Mouse (Mus musculus) ES-Bruce4 (cell line): Measurements from ENCODE around the gene Gm10697. TPM values are rescaled to one million over a fixed set of nuclear protein-coding genes. Genes with fewer than 3 reads are reported as not detected.
"Not testable (repeated sequence)": the region's sequence is repeated elsewhere in the genome, so short reads cannot be mapped to it uniquely, and the experiment has no call there.

Experiments used
- H3K27ac ChIP-seq: 2 replicates; pipeline ENCODE4 v1.5.1; 2012; ENCODE audit warnings: low read length, inconsistent platforms; ENCODE audit not compliant: insufficient read depth
- H3K27me3 ChIP-seq: 2 replicates; pipeline ENCODE4 v1.6.1; 2012; ENCODE audit warnings: mild to moderate bottlenecking, low read length, inconsistent platforms; ENCODE audit not compliant: control insufficient read depth, poor library complexity, insufficient read depth, severe bottlenecking
- H3K36me3 ChIP-seq: 2 replicates; pipeline ENCODE4 v1.6.1; 2012; ENCODE audit warnings: inconsistent platforms, mild to moderate bottlenecking, low read length, moderate library complexity; ENCODE audit not compliant: control insufficient read depth, poor library complexity, insufficient read depth, severe bottlenecking
- H3K4me1 ChIP-seq: one replicate; pipeline ENCODE4 v1.8.1; 2011; ENCODE audit warnings: low read length; ENCODE audit not compliant: control insufficient read depth, insufficient read depth
- H3K4me3 ChIP-seq: 2 replicates; pipeline ENCODE4 v1.5.1; 2011; ENCODE audit warnings: low read depth, mild to moderate bottlenecking, low read length
- H3K9ac ChIP-seq: 2 replicates; pipeline ENCODE4 v1.6.1; 2012; ENCODE audit warnings: low read depth, mild to moderate bottlenecking, inconsistent platforms; ENCODE audit not compliant: poor library complexity, severe bottlenecking
- H3K9me3 ChIP-seq: replicated peaks from 2 replicates; pipeline ENCODE4 v1.6.1; 2012; ENCODE audit warnings: mild to moderate bottlenecking, low read length, inconsistent platforms; ENCODE audit not compliant: control insufficient read depth, poor library complexity, insufficient read depth, severe bottlenecking
- polyA plus RNA-seq: library from polyadenylated mRNA; stranded (reverse); fragments of >200 nt; gene quantifications from 2 replicates; pipeline ENCODE4 v1.2.4, GENCODE M21; 2011; ENCODE audit warnings: low read depth; ENCODE audit not compliant: missing spikeins, insufficient read depth, insufficient read length

Gm10697 gene
- polyA plus RNA-seq = not detected in 2 replicates

DNA sequence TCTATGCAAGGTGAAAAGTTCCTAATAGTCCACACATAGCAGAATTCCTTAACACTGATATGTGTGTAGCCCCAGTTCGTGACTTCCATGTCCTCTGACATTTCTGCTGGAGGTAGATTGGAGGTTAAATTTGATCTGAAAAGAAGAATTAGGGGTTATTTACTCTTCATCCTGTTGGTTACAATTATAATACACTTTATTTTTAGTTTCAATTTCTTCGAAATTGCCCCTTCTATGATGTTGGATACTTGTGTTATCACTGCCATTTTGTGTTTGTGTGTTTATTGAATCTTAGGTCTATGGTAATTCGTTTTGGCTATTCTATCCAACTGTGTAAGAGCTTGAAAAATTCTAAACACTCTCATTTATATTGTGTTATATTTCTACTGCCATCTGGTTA is at the start of gene Gm10697:
Gene Gm10697, minus strand, starts transcription at position 101 of the 400 bp plus-strand sequence.
- not testable (repeated sequence) for H3K4me3 ChIP-seq, H3K9ac ChIP-seq, H3K9me3 ChIP-seq, H3K36me3 ChIP-seq, H3K27me3 ChIP-seq, H3K4me1 ChIP-seq, H3K27ac ChIP-seq

- H3K9ac ChIP-seq, H3K4me3 ChIP-seq: not testable (repeated sequence)
These were observed 42.6 kb upstream of the Gm10697 start for GRCm38 (mm10) chr3:94115071-94115470.

GRCm38 (mm10) chr3:94054785-94055184 is 17.7 kb downstream of the Gm10697 start, which contains the start of gene Gm9125:
Gm9125 (minus strand) TSS chr3:94054885.
- not testable (repeated sequence) for H3K4me3 ChIP-seq, H3K9ac ChIP-seq, H3K4me1 ChIP-seq, H3K9me3 ChIP-seq, H3K36me3 ChIP-seq, H3K27me3 ChIP-seq, H3K27ac ChIP-seq

More at GRCm38 (mm10) chr3:94115071-94115470, 42.6 kb upstream of the Gm10697 start:
- H3K27me3 ChIP-seq, H3K4me1 ChIP-seq, H3K27ac ChIP-seq, H3K9me3 ChIP-seq, H3K36me3 ChIP-seq: not testable (repeated sequence)

DNA sequence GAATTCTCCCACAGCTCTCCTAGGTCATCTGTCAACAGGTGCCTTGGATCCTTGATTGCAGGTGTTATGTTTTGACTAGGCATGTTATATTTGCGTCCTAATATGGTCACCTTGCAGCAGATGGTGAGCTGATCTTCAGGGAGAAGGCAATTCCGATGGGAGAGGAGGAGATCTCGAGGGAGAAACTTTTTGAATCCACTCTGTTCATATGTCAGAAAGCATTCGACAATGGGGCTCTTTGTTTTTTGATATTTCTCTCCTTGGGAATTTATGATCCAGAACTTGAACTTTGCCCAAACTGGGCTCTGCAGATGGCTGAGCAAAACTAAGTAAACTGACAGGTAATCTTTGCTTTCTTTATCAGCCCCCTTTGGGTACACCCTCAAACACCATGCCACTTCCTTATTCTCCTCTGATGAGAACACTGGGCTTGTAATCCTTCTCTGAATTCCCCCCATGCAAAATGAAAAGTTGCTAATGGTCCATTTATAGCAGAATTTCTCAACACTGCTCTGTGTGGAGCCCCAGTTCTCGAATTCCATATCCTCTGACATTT is 22.8 kb downstream of the Gm10697 start:
- H3K4me1 ChIP-seq, H3K9ac ChIP-seq, H3K36me3 ChIP-seq, H3K27ac ChIP-seq, H3K4me3 ChIP-seq, H3K27me3 ChIP-seq, H3K9me3 ChIP-seq: not testable (repeated sequence)

- H3K9ac ChIP-seq, H3K36me3 ChIP-seq, H3K4me1 ChIP-seq, H3K9me3 ChIP-seq, H3K4me3 ChIP-seq, H3K27me3 ChIP-seq, H3K27ac ChIP-seq: not testable (repeated sequence)
These were observed 34.2 kb downstream of the Gm10697 start for GRCm38 (mm10) chr3:94038241-94038640.

- not testable (repeated sequence) for H3K4me1 ChIP-seq, H3K27ac ChIP-seq, H3K9me3 ChIP-seq, H3K27me3 ChIP-seq, H3K9ac ChIP-seq, H3K4me3 ChIP-seq, H3K36me3 ChIP-seq
These were observed 38.0 kb downstream of the Gm10697 start for GRCm38 (mm10) chr3:94034400-94034799.

Other genes with a start within 250 kb of the Gm10697 start
- gene Tdpoz3, start 246.6 kb downstream of the Gm10697 start, polyA plus RNA-seq = not detected in 2 replicates
- gene Gm9117, start 129.1 kb downstream of the Gm10697 start, polyA plus RNA-seq = not detected in 2 replicates
- not detected in 2 replicates for gene Tdpoz5, start 111.3 kb downstream of the Gm10697 start, polyA plus RNA-seq
- gene Gm9125, start 17.8 kb downstream of the Gm10697 start, polyA plus RNA-seq = not detected in 2 replicates
- not detected in 2 replicates for gene Gm10696, start 105.5 kb upstream of the Gm10697 start, polyA plus RNA-seq
- gene Gm5286, start 124.1 kb upstream of the Gm10697 start, polyA plus RNA-seq = not detected in 2 replicates
- not detected in 2 replicates for gene Gm4778, start 191.4 kb upstream of the Gm10697 start, polyA plus RNA-seq
- 5.3 and 5.6 TPM in 2 replicates for gene Them4, start 237.4 kb upstream of the Gm10697 start, polyA plus RNA-seq